Mouse (Mus musculus) embryonic facial prominence, embryonic 14.5 days (tissue): ENCODE measurements around the gene Stc2. TPM values are rescaled to one million over a fixed set of nuclear protein-coding genes. Genes with fewer than 3 reads are reported as not detected.

ENCODE experiments used
- ATAC-seq: fragments of 200-750 bp; cut with Nextera tagmentation; 2 replicates; pipeline ENCODE4 v1.8.0; 2017; ENCODE audit warnings: low read depth, moderate number of reproducible peaks, moderate TSS enrichment
- DNase-seq: peaks from one replicate; pipeline ENCODE4 v3.0.0-alpha.2; 2015; ENCODE audit warnings: low spot score
- H3K27ac ChIP-seq: fragments of 300-500 bp; sonication (generic); replicated peaks from 2 replicates; pipeline ENCODE4 v1.5.1; 2014; ENCODE audit warnings: low read depth, mild to moderate bottlenecking, low read length, moderate library complexity
- H3K27me3 ChIP-seq: fragments of 300-500 bp; sonication (generic); replicated peaks from 2 replicates; pipeline ENCODE4 v1.6.1; 2014; ENCODE audit warnings: low read length; ENCODE audit not compliant: control insufficient read depth, insufficient read depth
- H3K36me3 ChIP-seq: fragments of 300-500 bp; sonication (generic); 2 replicates; pipeline ENCODE4 v1.6.1; 2014; ENCODE audit warnings: low read length, mixed read lengths; ENCODE audit not compliant: control insufficient read depth, insufficient read depth
- H3K4me1 ChIP-seq: fragments of 300-500 bp; sonication (generic); 2 replicates; pipeline ENCODE4 v1.6.1; 2014; ENCODE audit warnings: antibody characterized with exemption, low read length; ENCODE audit not compliant: control insufficient read depth, insufficient read depth
- H3K4me2 ChIP-seq: fragments of 300-500 bp; sonication (generic); 2 replicates; pipeline ENCODE4 v1.6.1; 2014; ENCODE audit warnings: low read depth, mild to moderate bottlenecking, low read length, moderate library complexity, mixed read lengths
- H3K4me3 ChIP-seq: fragments of 300-500 bp; sonication (generic); 2 replicates; pipeline ENCODE4 v1.5.1; 2014; ENCODE audit warnings: low read depth, mild to moderate bottlenecking, low read length
- H3K9ac ChIP-seq: fragments of 300-500 bp; sonication (generic); 2 replicates; pipeline ENCODE4 v1.6.1; 2014; ENCODE audit warnings: low read depth, mild to moderate bottlenecking, low read length, moderate library complexity, mixed read lengths
- H3K9me3 ChIP-seq: fragments of 300-500 bp; sonication (generic); 2 replicates; pipeline ENCODE4 v1.6.1; 2016; ENCODE audit warnings: low read length; ENCODE audit not compliant: control insufficient read depth
- WGBS: fragments of 180-500 bp; shearing (Covaris S2); extraction: QIAGEN DNeasy Blood & Tissue Kit; methylation state at CpG from one replicate; pipeline ENCODE4 v1.1.7; 2014; 5-methylcytosine and 5-hydroxymethylcytosine counted together
- polyA plus RNA-seq: library from polyadenylated mRNA; unstranded; fragments of >200 nt; fragmentation: Nextera tagmentation; extraction: Ambion mirVana; gene quantifications from 2 replicates; pipeline ENCODE4 v1.2.1, GENCODE M21; 2014

Gene Stc2
- polyA plus RNA-seq, 1 experiment from 2014 or later, result 1.6 TPM

- Histone ChIP-seq H3K4me1 (no peaks in the 10 kb centered on the region), H3K4me2 (no peak overlapping the region), H3K27ac (no peak overlapping the region), H3K9ac (no peak overlapping the region), H3K27me3 (no peaks in the 10 kb centered on the region), H3K9me3 (no peaks in the 10 kb centered on the region), H3K36me3 (no peaks in the 10 kb centered on the region), H3K4me3 (no peak overlapping the region)
- WGBS, result 65% methylated on average over 5 of the region's 5 CpGs
- ATAC-seq (no peak), DNase-seq (no peak)
Observed at GRCm38 (mm10) chr11:31392340-31392739, 22.5 kb upstream of the Stc2 start.

- Histone ChIP-seq H3K36me3 (no peaks in the 10 kb centered on the region), H3K27me3 (no peaks in the 10 kb centered on the region), H3K27ac (no peak overlapping the region), H3K4me3 (no peak overlapping the region), H3K4me2 (no peak overlapping the region), H3K4me1 (no peaks in the 10 kb centered on the region), H3K9ac (no peak overlapping the region), H3K9me3 (no peaks in the 10 kb centered on the region)
- ATAC-seq (no peak), DNase-seq (no peak)
- 33% methylated on average over 4 of the region's 4 CpGs for WGBS
Observed at GRCm38 (mm10) chr11:31388890-31389289, 19.0 kb upstream of the Stc2 start.

- Histone ChIP-seq H3K4me1 (peaks cover 1% of the 10 kb centered on the region; the same call in 1 of the 2 replicates), H3K27ac (no peak overlapping the region), H3K27me3 (no peaks in the 10 kb centered on the region), H3K9me3 (no peaks in the 10 kb centered on the region), H3K4me2 (no peak overlapping the region), H3K36me3 (no peaks in the 10 kb centered on the region), H3K4me3 (no peak overlapping the region), H3K9ac (no peak overlapping the region)
- DNase-seq (no peak), ATAC-seq (no peak)
- 81% methylated on average over 5 of the region's 5 CpGs for WGBS
Observed at GRCm38 (mm10) chr11:31387526-31387925, 17.7 kb upstream of the Stc2 start.

DNA sequence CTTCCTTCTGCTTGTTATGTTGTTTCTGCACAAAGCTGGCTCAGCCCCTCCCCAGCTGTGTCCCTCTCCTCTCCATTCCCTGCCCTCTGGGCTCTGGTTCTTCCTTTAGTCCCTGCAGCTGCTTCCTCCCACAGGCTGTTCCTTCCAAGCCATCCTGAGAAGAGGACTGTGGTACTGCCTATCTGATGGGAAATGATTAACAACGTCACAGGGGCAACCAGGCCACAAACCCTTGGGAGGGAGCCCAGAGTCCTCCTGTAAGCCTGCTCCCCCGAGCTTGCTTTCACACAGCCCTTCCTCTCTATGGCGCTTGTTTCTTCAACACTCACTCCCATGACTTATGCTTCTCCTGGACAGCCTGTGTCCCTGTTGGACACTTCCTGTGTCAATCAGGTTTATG is 16.7 kb upstream of the Stc2 start:
- Histone ChIP-seq H3K27ac (no peak overlapping the region), H3K4me1 (peaks cover 4% of the 10 kb centered on the region; the same call in 1 of the 2 replicates), H3K4me2 (no peak overlapping the region), H3K27me3 (no peaks in the 10 kb centered on the region), H3K9me3 (no peaks in the 10 kb centered on the region), H3K36me3 (no peaks in the 10 kb centered on the region), H3K9ac (no peak overlapping the region), H3K4me3 (no peak overlapping the region)
- DNase-seq (no peak), ATAC-seq (no peak)
- WGBS, result 58% methylated on average over 3 of the region's 3 CpGs

GRCm38 (mm10) chr11:31383968-31384367 is 14.1 kb upstream of the Stc2 start:
- Histone ChIP-seq H3K4me2 (no peak overlapping the region), H3K27me3 (no peaks in the 10 kb centered on the region), H3K9me3 (no peaks in the 10 kb centered on the region), H3K27ac (no peak overlapping the region), H3K36me3 (no peaks in the 10 kb centered on the region), H3K4me3 (no peak overlapping the region), H3K4me1 (peaks cover 4% of the 10 kb centered on the region; the same call in 1 of the 2 replicates), H3K9ac (no peak overlapping the region)
- no peak for DNase-seq
- WGBS, result 82% methylated on average over 2 of the region's 2 CpGs
- no peak for ATAC-seq

DNA sequence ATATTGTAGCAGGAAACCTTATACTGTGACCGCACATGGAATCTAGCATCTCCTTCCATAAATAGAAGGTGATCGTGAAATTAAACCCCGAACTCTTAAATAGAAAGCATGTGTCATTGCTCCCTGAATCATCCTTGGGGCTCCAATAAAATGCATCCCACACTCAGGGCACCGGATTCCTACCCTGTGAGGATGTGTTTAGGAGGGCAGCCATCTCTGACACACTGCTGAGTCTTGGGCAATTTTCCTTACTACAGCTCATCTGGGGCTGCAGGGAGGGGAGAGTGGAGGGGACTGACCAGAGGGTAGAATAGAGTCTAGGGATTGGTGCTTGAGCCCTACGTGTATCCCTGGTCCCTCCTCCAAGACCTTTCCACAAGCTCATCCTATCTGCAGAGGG is 12.3 kb upstream of the Stc2 start:
- no peaks in the 10 kb centered on the region for H3K9me3 ChIP-seq
- WGBS, result 39% methylated on average over 5 of the region's 5 CpGs
- no peaks in the 10 kb centered on the region for H3K27me3 ChIP-seq
- no peak overlapping the region for H3K27ac ChIP-seq
- no peak overlapping the region for H3K4me3 ChIP-seq
- ATAC-seq (no peak), DNase-seq (peak; percentile 27)
- no peak overlapping the region for H3K4me2 ChIP-seq
- no peaks in the 10 kb centered on the region for H3K36me3 ChIP-seq
- H3K4me1 ChIP-seq, result peaks cover 4% of the 10 kb centered on the region; the same call in 1 of the 2 replicates
- H3K9ac ChIP-seq, result no peak overlapping the region

GRCm38 (mm10) chr11:31373438-31373837 is 3.6 kb upstream of the Stc2 start:
- no peak overlapping the region for H3K27ac ChIP-seq
- H3K9me3 ChIP-seq, result no peaks in the 10 kb centered on the region
- peaks cover 41% of the 10 kb centered on the region for H3K27me3 ChIP-seq
- H3K4me1 ChIP-seq, result peaks cover 8% of the 10 kb centered on the region
- H3K36me3 ChIP-seq, result no peaks in the 10 kb centered on the region
- H3K9ac ChIP-seq, result no peak overlapping the region
- ATAC-seq (no peak), DNase-seq (no peak)
- 62% methylated on average over 7 of the region's 7 CpGs for WGBS
- no peak overlapping the region for H3K4me2 ChIP-seq
- no peak overlapping the region for H3K4me3 ChIP-seq

- no peak overlapping the region for H3K9ac ChIP-seq
- peaks cover 8% of the 10 kb centered on the region for H3K4me1 ChIP-seq
- H3K4me3 ChIP-seq, result no peak overlapping the region
- no peak for ATAC-seq
- H3K9me3 ChIP-seq, result no peaks in the 10 kb centered on the region
- H3K4me2 ChIP-seq, result no peak overlapping the region
- no peaks in the 10 kb centered on the region for H3K36me3 ChIP-seq
- no peak for DNase-seq
- peaks cover 53% of the 10 kb centered on the region for H3K27me3 ChIP-seq
- whole genome bisulfite sequencing, result 74% methylated on average over 4 of the region's 4 CpGs
- no peak overlapping the region for H3K27ac ChIP-seq
Observed at GRCm38 (mm10) chr11:31372206-31372605, 2.3 kb upstream of the Stc2 start.

- H3K27ac ChIP-seq, result no peak overlapping the region
- peak; percentile 40 for DNase-seq
- peak overlapping the region; percentile 99 for H3K4me2 ChIP-seq
- WGBS, result under 1% methylated on average over 33 of the region's 39 CpGs
- peak overlapping the region; percentile 50 for H3K9ac ChIP-seq
- peak; percentile 5; the same call in 1 of the 2 replicates for ATAC-seq
- peaks cover 8% of the 10 kb centered on the region for H3K4me1 ChIP-seq
- peak overlapping the region; percentile 57 for H3K4me3 ChIP-seq
- no peaks in the 10 kb centered on the region for H3K36me3 ChIP-seq
- no peaks in the 10 kb centered on the region for H3K9me3 ChIP-seq
- H3K27me3 ChIP-seq, result peaks cover 55% of the 10 kb centered on the region
Observed at GRCm38 (mm10) chr11:31371256-31371838, 1.5 kb upstream of the Stc2 start.
